In the genomic region with DNA sequence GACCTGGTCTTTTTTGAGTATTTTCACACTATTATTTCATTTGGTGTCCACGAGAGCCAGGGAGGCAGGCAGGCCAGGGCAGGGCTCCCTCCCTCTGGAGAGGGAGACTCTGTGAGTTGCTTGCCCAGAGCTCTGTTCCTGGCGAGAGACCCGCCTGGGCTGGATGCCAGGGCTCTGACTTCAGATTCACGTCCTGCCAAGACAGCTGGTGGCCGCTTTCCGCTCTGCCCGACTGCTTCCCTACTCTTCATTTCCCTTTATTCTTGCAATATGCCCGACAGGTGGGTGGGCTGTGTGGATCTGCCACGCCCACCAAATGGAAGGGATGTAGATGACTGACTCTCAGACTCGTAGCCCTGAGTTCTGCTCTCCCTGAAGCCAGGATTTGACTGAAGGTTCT, we compare ENCODE assay signal across 8 mouse cellular contexts.
DNase-seq lines count a peak whose midpoint lies in the region; ATAC-seq lines count a peak whose summit lies in the region.

No protein-coding gene starts in this region.

- H3K9ac ChIP-seq in hindbrain, embryonic 13.5 days, result peak overlapping the region; percentile 19; the same call in 1 of the 2 replicates
- no peak overlapping the region for H3K9ac ChIP-seq in hindbrain, embryonic 11.5 days (ENCODE audit: low read depth, low read length)

- 6% methylated on average over 10 of the region's 10 CpGs for WGBS in hindbrain, embryonic 13.5 days
- WGBS in hindbrain, embryonic 11.5 days, result 19% methylated on average over 10 of the region's 10 CpGs

- H3K27me3 ChIP-seq in hindbrain, embryonic 13.5 days, result peaks cover 83% of the 10 kb centered on the region
- H3K27me3 ChIP-seq in hindbrain, embryonic 11.5 days (ENCODE audit: control insufficient read depth, insufficient read depth, low read length), result 0 out of 2 replicates have a peak, but pooled peaks cover 2% of the 10 kb centered on the region

- H3K4me1 ChIP-seq in hindbrain, embryonic 13.5 days (replicated peaks), result peaks cover 41% of the 10 kb centered on the region
- no peaks in the 10 kb centered on the region; the same call in 1 of the 2 replicates for H3K4me1 ChIP-seq in hindbrain, embryonic 11.5 days (replicated peaks; ENCODE audit: control insufficient read depth, insufficient read depth, low read length)

- peak overlapping the region; percentile 49 for H3K27ac ChIP-seq in hindbrain, embryonic 13.5 days
- no peak overlapping the region for H3K27ac ChIP-seq in hindbrain, embryonic 11.5 days (ENCODE audit: low read depth, low read length)

- peak; percentile 36; the same call in 1 of the 2 replicates for ATAC-seq in hindbrain, embryonic 13.5 days (ENCODE audit: low FRiP score)
- no peak for ATAC-seq in hindbrain, embryonic 11.5 days (ENCODE audit: low FRiP score)
- no peak for ATAC-seq in megakaryocyte progenitor cell, adult 5-6 weeks (replicated peaks; ENCODE audit: poor library complexity)

- no peaks in the 10 kb centered on the region for H3K36me3 ChIP-seq in hindbrain, embryonic 13.5 days
- no peaks in the 10 kb centered on the region for H3K36me3 ChIP-seq in hindbrain, embryonic 11.5 days (ENCODE audit: control insufficient read depth, insufficient read depth, low read length)

- no peaks in the 10 kb centered on the region for H3K9me3 ChIP-seq in hindbrain, embryonic 13.5 days
- H3K9me3 ChIP-seq in hindbrain, embryonic 11.5 days (ENCODE audit: control insufficient read depth, low read length), result no peaks in the 10 kb centered on the region

- no peak overlapping the region for H3K4me2 ChIP-seq in hindbrain, embryonic 13.5 days
- no peak overlapping the region for H3K4me2 ChIP-seq in hindbrain, embryonic 11.5 days (replicated peaks; ENCODE audit: low read depth, low read length)

- H3K4me3 ChIP-seq in hindbrain, embryonic 13.5 days, result no peak overlapping the region
- no peak overlapping the region for H3K4me3 ChIP-seq in hindbrain, embryonic 11.5 days (ENCODE audit: low read depth, low read length)

- no peak for DNase-seq in hindbrain, embryonic 11.5 days (ENCODE audit: low spot score)
- DNase-seq in cerebellum, adult 9-10 months, result peak; percentile 98
- peak; percentile 86 for DNase-seq in heart, adult 8-10 months (ENCODE audit: low spot score)
- peak; percentile 87 to 92 for DNase-seq in layer of hippocampus, adult 8-10 months (ENCODE audit: low spot score in 2 of 2)
- peak; percentile 81 for DNase-seq in lung, postnatal 25 days (ENCODE audit: low spot score)
- peak; percentile 47 for DNase-seq in telencephalon, adult 2 months (ENCODE audit: low read depth, low spot score)
